Mouse (Mus musculus) forebrain, embryonic 16.5 days (tissue): ENCODE data around the gene Fam149a. TPM values are rescaled to one million over a fixed set of nuclear protein-coding genes. Genes with fewer than 3 reads are reported as not detected.
A peak's percentile ranks its signal among the peaks of the same experiment; 100 is the strongest.

Experiments used
- ATAC-seq: fragments of 200-750 bp; cut with Nextera tagmentation; 2 replicates; pipeline ENCODE4 v1.8.0; 2017; ENCODE audit warnings: mild to moderate bottlenecking, moderate library complexity
- H3K27ac ChIP-seq: fragments of 300-500 bp; sonication (generic); 2 replicates; pipeline ENCODE4 v1.5.1; 2014; ENCODE audit warnings: low read length, control low read depth
- H3K27me3 ChIP-seq: fragments of 300-500 bp; sonication (generic); replicated peaks from 2 replicates; pipeline ENCODE4 v1.6.1; 2014; ENCODE audit warnings: low read length; ENCODE audit not compliant: control insufficient read depth, insufficient read depth
- H3K36me3 ChIP-seq: fragments of 300-500 bp; sonication (generic); 2 replicates; pipeline ENCODE4 v1.6.1; 2014; ENCODE audit not compliant: control insufficient read depth, insufficient read depth
- H3K4me1 ChIP-seq: fragments of 300-500 bp; sonication (generic); replicated peaks from 2 replicates; pipeline ENCODE4 v1.6.1; 2014; ENCODE audit warnings: low read length; ENCODE audit not compliant: control insufficient read depth, insufficient read depth
- H3K4me2 ChIP-seq: fragments of 300-500 bp; sonication (generic); 2 replicates; pipeline ENCODE4 v1.6.1; 2014; ENCODE audit warnings: mild to moderate bottlenecking, low read length, control low read depth
- H3K4me3 ChIP-seq: fragments of 300-500 bp; sonication (generic); replicated peaks from 2 replicates; pipeline ENCODE4 v1.5.1; 2014; ENCODE audit warnings: mild to moderate bottlenecking, low read length, control low read depth
- H3K9ac ChIP-seq: fragments of 300-500 bp; sonication (generic); replicated peaks from 2 replicates; pipeline ENCODE4 v1.6.1; 2014; ENCODE audit warnings: low read depth, low read length, control low read depth
- H3K9me3 ChIP-seq: fragments of 300-500 bp; sonication (generic); 2 replicates; pipeline ENCODE4 v1.6.1; 2016; ENCODE audit warnings: low read length; ENCODE audit not compliant: control insufficient read depth
- WGBS: fragments of 180-500 bp; shearing (Covaris S2); extraction: QIAGEN DNeasy Blood & Tissue Kit; methylation state at CpG from one replicate; pipeline ENCODE4 v1.1.7; 2014; 5-methylcytosine and 5-hydroxymethylcytosine counted together
- polyA plus RNA-seq: library from polyadenylated mRNA; unstranded; fragments of >200 nt; fragmentation: Nextera tagmentation; extraction: Ambion mirVana; gene quantifications from 2 replicates; pipeline ENCODE4 v1.2.1, GENCODE M21; 2015

The Fam149a gene
- polyA plus RNA-seq, 1 experiment from 2014 or later = 5.7 TPM

DNA sequence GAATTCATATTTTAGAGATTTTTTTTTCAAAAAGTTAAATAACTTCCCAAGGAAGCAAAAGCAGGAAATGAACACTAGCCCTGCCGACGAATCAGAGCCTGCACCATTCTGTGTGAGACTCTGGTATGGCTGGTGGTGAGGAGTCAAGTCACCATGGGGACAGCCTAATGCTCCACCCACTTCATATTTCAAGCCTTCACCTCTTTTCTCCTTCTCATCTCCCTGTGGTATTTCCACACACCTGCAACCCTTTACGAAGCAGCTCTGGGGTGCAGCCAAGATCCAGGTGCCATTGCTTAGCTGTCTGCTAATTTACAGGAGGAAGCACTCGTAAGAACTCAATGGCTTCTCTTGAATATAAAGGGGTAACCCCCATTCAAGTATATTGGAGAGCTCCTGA lies 71.1 kb downstream of the Fam149a start:
- 89% methylated on average over 4 of the region's 4 CpGs for WGBS
- no peak for ATAC-seq

DNA sequence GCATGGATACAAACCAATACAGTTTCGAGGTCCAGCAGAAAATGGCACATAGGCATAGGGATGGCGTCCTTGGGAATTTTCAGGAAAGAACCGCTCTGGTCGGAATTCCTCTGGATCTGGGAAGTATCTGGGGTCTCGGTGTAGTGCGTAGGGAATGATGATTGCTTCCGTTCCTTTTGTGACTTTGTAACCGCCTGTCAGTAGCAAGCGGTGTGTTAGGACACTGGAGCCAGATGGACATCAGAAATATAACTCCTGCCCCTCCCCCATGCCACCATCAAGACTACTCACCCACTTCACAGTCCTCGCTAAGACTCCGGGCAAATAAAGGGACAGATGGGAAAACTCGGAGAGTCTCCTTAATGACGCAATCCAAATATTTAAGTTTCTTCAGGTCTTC lies 73.7 kb downstream of the Fam149a start, which contains the start of gene Gm45753:
TSS of gene Gm45753 (minus strand) at position 101 of the 400 bp plus-strand sequence.
- H3K36me3 ChIP-seq = no peaks in the 10 kb centered on the region
- no peak within 1 kb of the TSS for H3K27ac ChIP-seq
- no peaks in the 10 kb centered on the region for H3K4me1 ChIP-seq
- H3K4me2 ChIP-seq = no peak within 1 kb of the TSS
- H3K4me3 ChIP-seq = no peak within 1 kb of the TSS
- no peak for ATAC-seq
- H3K9ac ChIP-seq = no peak within 1 kb of the TSS
- 90% methylated on average over 13 of the region's 13 CpGs for WGBS
- H3K9me3 ChIP-seq = no peaks in the 10 kb centered on the region
- no peaks in the 10 kb centered on the region for H3K27me3 ChIP-seq

More for the DNA sequence above, 71.1 kb downstream of the Fam149a start:
- H3K9me3 ChIP-seq = no peaks in the 10 kb centered on the region
- no peak overlapping the region for H3K9ac ChIP-seq
- no peak overlapping the region for H3K27ac ChIP-seq
- H3K4me3 ChIP-seq = no peak overlapping the region
- H3K4me2 ChIP-seq = no peak overlapping the region
- no peaks in the 10 kb centered on the region for H3K4me1 ChIP-seq
- no peaks in the 10 kb centered on the region for H3K36me3 ChIP-seq
- H3K27me3 ChIP-seq = no peaks in the 10 kb centered on the region

DNA sequence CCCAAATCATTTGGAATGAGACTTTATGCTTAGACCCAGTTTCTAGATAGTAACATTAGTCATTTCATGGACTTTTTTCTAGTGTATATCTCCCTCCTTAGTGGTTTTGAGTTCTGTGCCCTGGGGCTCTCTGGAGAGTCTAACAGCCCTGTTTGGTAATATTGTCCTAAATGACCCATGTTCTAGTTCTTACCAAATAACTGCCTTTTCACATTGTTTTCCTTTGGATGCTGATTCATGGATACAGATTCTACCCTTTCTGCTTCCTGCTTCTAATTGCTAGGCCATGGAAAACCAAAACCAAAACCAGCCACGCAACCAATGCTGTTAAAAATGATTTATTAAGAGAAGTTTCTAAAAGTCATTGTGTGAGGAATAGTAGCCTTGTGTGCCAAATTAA lies 76.6 kb downstream of the Fam149a start:
- 94% methylated on average over 1 of the region's 1 CpGs for WGBS
- Histone ChIP-seq H3K4me3 (no peak overlapping the region), H3K4me1 (no peaks in the 10 kb centered on the region), H3K9ac (no peak overlapping the region), H3K27ac (no peak overlapping the region), H3K36me3 (no peaks in the 10 kb centered on the region), H3K4me2 (no peak overlapping the region), H3K27me3 (no peaks in the 10 kb centered on the region), H3K9me3 (no peaks in the 10 kb centered on the region)
- ATAC-seq = no peak

DNA sequence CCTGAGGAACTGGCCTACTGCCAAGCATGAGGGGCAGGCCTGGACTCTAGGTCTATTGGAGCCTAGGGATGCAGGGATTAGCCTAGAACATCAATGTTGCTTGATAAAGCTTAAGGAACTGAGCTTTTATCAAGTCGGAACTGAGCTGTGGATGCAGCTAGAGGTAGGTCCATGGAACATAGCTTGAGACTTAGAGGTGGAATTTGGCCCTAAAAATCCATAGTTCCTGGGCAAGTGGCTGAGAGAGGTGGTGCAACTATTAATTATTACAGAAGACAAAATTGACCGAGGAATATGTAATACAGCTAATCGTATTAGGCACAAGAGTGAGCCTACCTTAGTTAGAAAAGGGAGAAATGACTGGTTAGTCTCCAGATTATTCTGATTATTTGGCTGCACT lies 77.7 kb downstream of the Fam149a start:
- no peak for ATAC-seq
- no peak overlapping the region for H3K4me3 ChIP-seq
- no peaks in the 10 kb centered on the region for H3K4me1 ChIP-seq
- WGBS = 93% methylated on average over 3 of the region's 3 CpGs
- no peak overlapping the region for H3K4me2 ChIP-seq
- no peaks in the 10 kb centered on the region for H3K36me3 ChIP-seq
- no peaks in the 10 kb centered on the region for H3K27me3 ChIP-seq
- H3K9ac ChIP-seq = no peak overlapping the region
- H3K27ac ChIP-seq = no peak overlapping the region
- no peaks in the 10 kb centered on the region for H3K9me3 ChIP-seq

DNA sequence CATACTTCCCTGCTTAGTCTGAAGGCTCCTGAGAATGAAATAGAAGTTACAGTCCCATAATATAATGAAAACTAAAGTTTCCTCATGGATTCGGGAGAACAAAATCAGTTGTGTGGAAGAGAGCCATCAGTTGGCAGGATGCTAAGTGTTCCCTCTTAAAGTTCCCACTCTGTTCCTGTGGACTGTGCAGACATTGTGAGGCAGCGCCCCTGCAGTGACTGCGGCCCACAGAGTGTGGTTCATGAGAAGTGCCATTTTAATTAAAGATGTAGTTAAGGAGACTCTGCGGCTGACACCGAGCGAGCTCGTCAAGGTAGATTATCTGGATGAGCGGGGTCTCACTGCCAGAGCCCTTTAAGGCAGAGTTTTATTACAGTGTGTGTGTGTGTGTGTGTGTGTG lies 79.7 kb downstream of the Fam149a start:
- no peaks in the 10 kb centered on the region for H3K36me3 ChIP-seq
- no peaks in the 10 kb centered on the region for H3K4me1 ChIP-seq
- no peaks in the 10 kb centered on the region for H3K27me3 ChIP-seq
- no peak overlapping the region for H3K4me3 ChIP-seq
- no peak overlapping the region for H3K27ac ChIP-seq
- no peak overlapping the region for H3K9ac ChIP-seq
- WGBS = 46% methylated on average over 8 of the region's 8 CpGs
- no peaks in the 10 kb centered on the region for H3K9me3 ChIP-seq
- no peak for ATAC-seq
- H3K4me2 ChIP-seq = no peak overlapping the region

DNA sequence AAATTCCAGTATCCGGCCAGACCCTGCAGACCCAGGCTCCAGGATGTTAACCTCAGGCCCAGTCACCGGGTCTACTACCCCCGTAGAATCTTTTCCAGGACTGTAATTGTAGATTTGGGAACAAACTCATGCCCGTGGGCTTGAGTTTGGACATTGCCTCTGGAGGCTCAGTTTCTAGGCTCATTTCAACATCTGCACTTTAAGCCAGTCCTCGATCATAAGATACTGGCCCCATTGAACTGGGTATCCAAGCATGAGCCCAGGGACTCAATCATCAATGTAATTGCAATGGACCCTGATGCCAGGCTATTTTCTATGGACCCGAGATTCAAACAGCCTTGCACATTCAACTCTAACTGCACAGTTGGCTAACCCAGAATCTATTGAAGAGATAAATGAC lies 86.8 kb downstream of the Fam149a start:
- Histone ChIP-seq H3K9me3 (no peaks in the 10 kb centered on the region), H3K4me1 (no peaks in the 10 kb centered on the region), H3K36me3 (no peaks in the 10 kb centered on the region), H3K4me2 (no peak overlapping the region), H3K4me3 (no peak overlapping the region), H3K27ac (no peak overlapping the region), H3K27me3 (no peaks in the 10 kb centered on the region), H3K9ac (no peak overlapping the region)
- ATAC-seq = no peak
- WGBS = 94% methylated on average over 6 of the region's 6 CpGs

DNA sequence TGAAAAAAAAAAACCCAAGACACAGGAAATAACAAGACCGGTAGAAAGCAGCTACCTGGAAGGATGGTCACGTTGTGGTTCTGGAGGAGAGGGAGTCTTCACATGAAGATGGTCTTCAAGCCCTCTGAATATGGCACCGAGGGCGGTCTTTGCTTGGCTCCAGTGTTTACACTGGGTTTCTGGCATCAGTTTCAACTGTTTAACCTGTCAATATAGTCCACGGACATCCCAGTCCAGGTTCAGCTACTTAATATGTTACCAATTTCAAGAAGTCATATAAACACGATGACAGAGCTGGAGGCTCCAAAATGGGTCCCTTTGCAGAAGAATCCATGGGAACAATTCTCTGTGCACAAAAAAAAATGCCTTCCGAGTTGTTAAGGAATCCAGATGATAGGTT lies 87.4 kb downstream of the Fam149a start, which contains the start of gene Klkb1:
TSS of gene Klkb1 (minus strand) at position 173 of the 400 bp plus-strand sequence.
- 89% methylated on average over 7 of the region's 7 CpGs for WGBS
- no peaks in the 10 kb centered on the region for H3K4me1 ChIP-seq

DNA sequence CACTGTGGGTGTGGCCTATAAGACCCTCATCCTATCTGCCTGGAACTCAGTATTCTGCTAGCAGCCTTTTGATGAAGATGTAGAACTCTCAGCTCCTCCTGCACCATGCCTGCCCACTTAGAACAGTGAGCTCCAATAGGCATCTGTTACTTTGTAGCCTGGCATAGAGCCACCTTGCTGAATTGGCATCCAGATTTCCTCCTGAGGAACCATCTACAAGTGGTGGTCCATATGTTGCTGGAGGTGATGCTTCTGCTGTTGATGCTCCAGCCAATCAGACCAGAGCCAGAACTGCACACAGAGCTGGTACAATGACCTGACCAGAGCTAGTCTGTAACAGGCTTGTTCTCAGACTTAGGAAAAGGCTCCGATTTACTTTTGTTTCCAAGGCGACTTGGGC lies 90.3 kb downstream of the Fam149a start:
- Histone ChIP-seq H3K4me2 (no peak overlapping the region), H3K4me1 (no peaks in the 10 kb centered on the region)
- peak; percentile 86 for ATAC-seq

More for the DNA sequence above, 87.4 kb downstream of the Fam149a start, which contains the start of gene Klkb1:
- ATAC-seq = no peak
- Histone ChIP-seq H3K4me2 (no peak within 1 kb of the TSS), H3K27me3 (no peaks in the 10 kb centered on the region), H3K36me3 (no peaks in the 10 kb centered on the region), H3K9me3 (no peaks in the 10 kb centered on the region), H3K9ac (no peak within 1 kb of the TSS), H3K27ac (no peak within 1 kb of the TSS), H3K4me3 (no peak within 1 kb of the TSS)

More for the DNA sequence above, 90.3 kb downstream of the Fam149a start:
- 67% methylated on average over 2 of the region's 2 CpGs for WGBS
- H3K27me3 ChIP-seq = no peaks in the 10 kb centered on the region
- H3K36me3 ChIP-seq = no peaks in the 10 kb centered on the region
- no peak overlapping the region for H3K9ac ChIP-seq
- no peak overlapping the region for H3K27ac ChIP-seq
- no peak overlapping the region for H3K4me3 ChIP-seq
- H3K9me3 ChIP-seq = no peaks in the 10 kb centered on the region
